Mouse (Mus musculus): ENCODE data around the gene Ngly1.

GRCm38 (mm10) chr14:16359704-16360103 lies 110.6 kb downstream of the Ngly1 start:
- TF ChIP-seq CTCF (IDR thresholded peaks at IDR 0.05) (no peak), POLR2A (IDR thresholded peaks at IDR 0.05; ENCODE audit: insufficient read depth, low read depth, low read length) (no peak)

All from heart, adult 2 months (tissue).